Mouse (Mus musculus): Measurements from ENCODE around the gene Rps12-ps3. TPM values are rescaled to one million over a fixed set of nuclear protein-coding genes. Genes with fewer than 3 reads are reported as not detected.
A peak's percentile ranks its signal among the peaks of the same experiment; 100 is the strongest.

Gene Rps12-ps3
- polyA plus RNA-seq, 1 experiment from 2014 or later: 13.3 TPM

- Histone ChIP-seq H3K4me1 (replicated peaks) (peaks cover 59% of the 10 kb centered on the region), H3K4me3 (replicated peaks) (no peak overlapping the region), H3K36me3 (replicated peaks) (peaks cover 13% of the 10 kb centered on the region), H3K27ac (replicated peaks) (no peak overlapping the region), H3K4me2 (no peak overlapping the region), H3K27me3 (no peaks in the 10 kb centered on the region), H3K9me3 (replicated peaks) (no peaks in the 10 kb centered on the region), H3K9ac (no peak overlapping the region)
- no peak for ATAC-seq (ENCODE audit: insufficient read depth)
- WGBS (ENCODE audit: insufficient replicate concordance): 70% methylated on average over 3 of the region's 3 CpGs
These were observed 16.0 kb downstream of the Rps12-ps3 start for GRCm38 (mm10) chr19:59337872-59338681.

DNA sequence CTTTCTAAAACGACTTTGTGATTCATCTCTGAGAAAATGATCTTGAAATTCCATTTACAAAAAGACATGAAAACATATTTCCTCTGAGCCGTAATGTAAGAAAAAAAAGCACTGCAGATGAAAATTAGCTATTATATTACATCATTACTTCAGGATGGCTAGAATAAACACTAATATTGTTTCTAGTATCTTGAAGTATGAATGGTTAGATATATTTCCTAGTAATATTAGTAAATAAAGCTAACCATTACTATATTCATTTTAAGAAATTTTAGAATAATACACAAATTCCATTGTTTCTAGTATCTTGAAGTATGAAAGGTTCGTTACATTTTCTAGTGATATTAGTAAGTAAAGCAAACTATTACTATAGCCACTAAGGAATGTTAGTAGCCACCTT lies 17.8 kb downstream of the Rps12-ps3 start:
- Histone ChIP-seq H3K36me3 (replicated peaks) (peaks cover 10% of the 10 kb centered on the region; the same call in 1 of the 2 replicates), H3K27me3 (no peaks in the 10 kb centered on the region), H3K4me1 (replicated peaks) (peaks cover 62% of the 10 kb centered on the region), H3K4me2 (no peak overlapping the region), H3K9me3 (replicated peaks) (no peaks in the 10 kb centered on the region), H3K4me3 (replicated peaks) (no peak overlapping the region), H3K9ac (no peak overlapping the region), H3K27ac (replicated peaks) (no peak overlapping the region)
- ATAC-seq (ENCODE audit: insufficient read depth): no peak
- 74% methylated on average over 3 of the region's 3 CpGs for WGBS (ENCODE audit: insufficient replicate concordance)

GRCm38 (mm10) chr19:59342964-59343363 lies 20.9 kb downstream of the Rps12-ps3 start:
- Histone ChIP-seq H3K4me1 (replicated peaks) (peaks cover 57% of the 10 kb centered on the region), H3K4me2 (peak overlapping the region; percentile 93), H3K36me3 (replicated peaks) (peaks cover 6% of the 10 kb centered on the region; the same call in 1 of the 2 replicates), H3K9ac (peak overlapping the region; percentile 43), H3K27me3 (no peaks in the 10 kb centered on the region), H3K9me3 (replicated peaks) (no peaks in the 10 kb centered on the region), H3K27ac (replicated peaks) (peak overlapping the region; percentile 53), H3K4me3 (replicated peaks) (peak overlapping the region; percentile 98)
- WGBS (ENCODE audit: insufficient replicate concordance): 27% methylated on average over 2 of the region's 2 CpGs
- ATAC-seq (ENCODE audit: insufficient read depth): no peak

DNA sequence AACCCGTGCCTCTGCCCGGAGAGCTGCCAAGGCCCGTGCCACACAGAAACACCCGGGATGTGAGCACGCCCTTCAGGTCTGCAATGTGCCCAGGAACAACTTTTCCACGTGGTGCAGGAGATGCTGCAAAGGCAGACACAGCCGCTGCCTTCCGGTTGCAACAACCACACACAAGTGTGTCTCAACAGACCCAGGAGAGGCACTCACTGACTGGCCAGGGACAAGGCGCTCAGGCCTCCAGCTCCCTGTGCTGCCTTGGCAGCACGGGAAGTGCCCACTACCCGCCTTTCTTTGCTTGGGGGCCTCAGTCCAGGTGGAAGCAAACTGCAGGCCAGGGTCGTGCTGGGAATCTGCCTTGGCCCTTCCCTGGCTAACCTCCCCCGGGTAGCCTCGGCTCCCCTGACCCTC lies 22.2 kb downstream of the Rps12-ps3 start:
- peak overlapping the region; percentile 96 for H3K9ac ChIP-seq
- WGBS (ENCODE audit: insufficient replicate concordance): under 1% methylated on average over 14 of the region's 14 CpGs
- H3K9me3 ChIP-seq (replicated peaks): no peaks in the 10 kb centered on the region
- H3K27ac ChIP-seq (replicated peaks): peak overlapping the region; percentile 93
- peaks cover 4% of the 10 kb centered on the region; the same call in 1 of the 2 replicates for H3K27me3 ChIP-seq
- peaks cover 47% of the 10 kb centered on the region for H3K4me1 ChIP-seq (replicated peaks)
- peak overlapping the region; percentile 93 for H3K4me2 ChIP-seq
- peaks cover 6% of the 10 kb centered on the region; the same call in 1 of the 2 replicates for H3K36me3 ChIP-seq (replicated peaks)
- peak overlapping the region; percentile 98 for H3K4me3 ChIP-seq (replicated peaks)
- ATAC-seq (ENCODE audit: insufficient read depth): no peak

GRCm38 (mm10) chr19:59345081-59345657 lies 23.1 kb downstream of the Rps12-ps3 start:
- H3K9me3 ChIP-seq (replicated peaks): no peaks in the 10 kb centered on the region
- H3K9ac ChIP-seq: peak overlapping the region; percentile 96
- peak overlapping the region; percentile 93 for H3K27ac ChIP-seq (replicated peaks)
- peaks cover 8% of the 10 kb centered on the region; the same call in 1 of the 2 replicates for H3K27me3 ChIP-seq
- H3K36me3 ChIP-seq (replicated peaks): peaks cover 6% of the 10 kb centered on the region; the same call in 1 of the 2 replicates
- H3K4me2 ChIP-seq: peak overlapping the region; percentile 93
- under 1% methylated on average over 69 of the region's 70 CpGs for WGBS (ENCODE audit: insufficient replicate concordance)
- H3K4me3 ChIP-seq (replicated peaks): peak overlapping the region; percentile 98
- peaks cover 46% of the 10 kb centered on the region for H3K4me1 ChIP-seq (replicated peaks)
- ATAC-seq (ENCODE audit: insufficient read depth): peak; percentile 49

- H3K4me1 ChIP-seq (replicated peaks): peaks cover 48% of the 10 kb centered on the region
- peak within 1 kb of the TSS; percentile 98 for H3K4me3 ChIP-seq (replicated peaks)
- H3K9me3 ChIP-seq (replicated peaks): no peaks in the 10 kb centered on the region
- ATAC-seq (ENCODE audit: insufficient read depth): peak; percentile 94
- H3K27ac ChIP-seq (replicated peaks): peak within 1 kb of the TSS; percentile 93
- H3K4me2 ChIP-seq: peak within 1 kb of the TSS; percentile 93
- H3K27me3 ChIP-seq: peaks cover 10% of the 10 kb centered on the region; the same call in 1 of the 2 replicates
- H3K36me3 ChIP-seq (replicated peaks): peaks cover 5% of the 10 kb centered on the region; the same call in 1 of the 2 replicates
- under 1% methylated on average over 77 of the region's 91 CpGs for WGBS (ENCODE audit: insufficient replicate concordance)
- peak within 1 kb of the TSS; percentile 96 for H3K9ac ChIP-seq
These were observed 23.7 kb downstream of the Rps12-ps3 start, which contains the start of gene Pdzd8 for GRCm38 (mm10) chr19:59345658-59346283. Gene Pdzd8, minus strand, starts transcription at chr19:59345780.

GRCm38 (mm10) chr19:59346325-59346724 lies 24.2 kb downstream of the Rps12-ps3 start:
- H3K9me3 ChIP-seq (replicated peaks): no peaks in the 10 kb centered on the region
- peak overlapping the region; percentile 98 for H3K4me3 ChIP-seq (replicated peaks)
- ATAC-seq (ENCODE audit: insufficient read depth): no peak
- peak overlapping the region; percentile 96 for H3K9ac ChIP-seq
- WGBS (ENCODE audit: insufficient replicate concordance): 6% methylated on average over 11 of the region's 11 CpGs
- H3K27ac ChIP-seq (replicated peaks): peak overlapping the region; percentile 93
- H3K4me1 ChIP-seq (replicated peaks): peaks cover 45% of the 10 kb centered on the region
- H3K27me3 ChIP-seq: peaks cover 16% of the 10 kb centered on the region
- no peaks in the 10 kb centered on the region for H3K36me3 ChIP-seq (replicated peaks)
- H3K4me2 ChIP-seq: peak overlapping the region; percentile 93

DNA sequence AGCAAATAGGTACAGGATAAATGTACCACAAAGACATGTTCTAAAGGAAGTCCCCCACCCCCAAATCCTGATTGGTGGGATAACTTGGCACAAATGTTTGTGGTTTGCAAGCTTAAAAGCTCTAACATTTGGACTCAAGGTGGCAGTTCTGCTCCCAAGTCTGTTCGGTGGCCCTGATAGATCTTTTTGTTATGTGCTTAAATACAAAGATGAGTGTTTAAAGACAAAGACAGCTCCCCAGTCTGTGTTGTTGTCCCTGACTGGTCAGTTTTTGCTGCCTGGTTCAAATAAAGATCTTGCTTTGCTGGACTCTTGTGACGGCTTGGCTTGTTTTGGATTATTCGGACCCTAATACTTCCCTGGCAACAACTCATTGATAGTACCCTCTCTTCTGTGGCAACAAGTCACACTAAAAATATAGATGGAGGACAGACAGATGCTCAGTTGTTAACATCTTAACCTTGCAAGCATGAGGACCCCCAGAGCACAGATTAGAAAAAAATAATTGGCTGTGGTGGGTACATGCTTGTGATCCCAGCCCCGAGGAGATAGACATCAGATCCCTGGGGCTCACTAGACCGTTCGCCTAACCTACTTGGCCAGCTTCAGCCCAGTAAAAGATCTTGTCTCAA lies 27.4 kb downstream of the Rps12-ps3 start:
- ATAC-seq (ENCODE audit: insufficient read depth): no peak
- no peak overlapping the region for H3K4me3 ChIP-seq (replicated peaks)
- H3K9ac ChIP-seq: no peak overlapping the region
- H3K4me2 ChIP-seq: 0 out of 2 replicates have a peak overlapping the region, but pooled peaks have one; percentile 0
- 65% methylated on average over 6 of the region's 6 CpGs for WGBS (ENCODE audit: insufficient replicate concordance)
- H3K27ac ChIP-seq (replicated peaks): 0 out of 2 replicates have a peak overlapping the region, but pooled peaks have one; percentile 6
- no peaks in the 10 kb centered on the region for H3K9me3 ChIP-seq (replicated peaks)
- peaks cover 25% of the 10 kb centered on the region for H3K27me3 ChIP-seq
- H3K4me1 ChIP-seq (replicated peaks): peaks cover 39% of the 10 kb centered on the region
- H3K36me3 ChIP-seq (replicated peaks): no peaks in the 10 kb centered on the region

- ATAC-seq (ENCODE audit: insufficient read depth): no peak
- H3K27ac ChIP-seq (replicated peaks): 0 out of 2 replicates have a peak overlapping the region, but pooled peaks have one; percentile 6
These were observed 28.3 kb downstream of the Rps12-ps3 start for GRCm38 (mm10) chr19:59350273-59350903.

More at GRCm38 (mm10) chr19:59350273-59350903, 28.3 kb downstream of the Rps12-ps3 start:
- Histone ChIP-seq H3K9me3 (replicated peaks) (no peaks in the 10 kb centered on the region), H3K4me1 (replicated peaks) (peaks cover 48% of the 10 kb centered on the region), H3K27me3 (peaks cover 25% of the 10 kb centered on the region), H3K4me2 (0 out of 2 replicates have a peak overlapping the region, but pooled peaks have one; percentile 0), H3K9ac (no peak overlapping the region), H3K4me3 (replicated peaks) (no peak overlapping the region), H3K36me3 (replicated peaks) (no peaks in the 10 kb centered on the region)
- WGBS (ENCODE audit: insufficient replicate concordance): 33% methylated on average over 7 of the region's 7 CpGs
